Mouse (Mus musculus) midbrain, postnatal 0 days (tissue): Measurements from ENCODE around the gene Cdh23. TPM values are rescaled to one million over a fixed set of nuclear protein-coding genes. Genes with fewer than 3 reads are reported as not detected.

Experiments
- ATAC-seq: fragments of 200-750 bp; cut with Nextera tagmentation; 2 replicates; pipeline ENCODE4 v1.8.0; 2017; ENCODE audit warnings: moderate number of reproducible peaks, mild to moderate bottlenecking, moderate TSS enrichment, moderate library complexity; ENCODE audit not compliant: low FRiP score
- DNase-seq: peaks from one replicate; pipeline ENCODE4 v3.0.0-alpha.2; 2015; ENCODE audit warnings: low spot score
- H3K27ac ChIP-seq: fragments of 300-500 bp; sonication (generic); 2 replicates; pipeline ENCODE4 v1.5.1; 2014; ENCODE audit warnings: low read depth, mild to moderate bottlenecking, low read length, mixed read lengths
- H3K27me3 ChIP-seq: fragments of 300-500 bp; sonication (generic); 2 replicates; pipeline ENCODE4 v1.6.1; 2014; ENCODE audit warnings: low read length, control low read depth, mixed read lengths; ENCODE audit not compliant: insufficient read depth
- H3K36me3 ChIP-seq: fragments of 300-500 bp; sonication (generic); 2 replicates; pipeline ENCODE4 v1.6.1; 2014; ENCODE audit warnings: low read length, control low read depth, mixed read lengths; ENCODE audit not compliant: insufficient read depth
- H3K4me1 ChIP-seq: fragments of 300-500 bp; sonication (generic); 2 replicates; pipeline ENCODE4 v1.6.1; 2014; ENCODE audit warnings: mild to moderate bottlenecking, control low read depth, antibody characterized with exemption, low read length, mixed read lengths; ENCODE audit not compliant: insufficient read depth
- H3K4me2 ChIP-seq: fragments of 300-500 bp; sonication (generic); 2 replicates; pipeline ENCODE4 v1.6.1; 2014; ENCODE audit warnings: low read depth, mild to moderate bottlenecking, low read length, mixed read lengths; ENCODE audit not compliant: poor library complexity, severe bottlenecking
- H3K4me3 ChIP-seq: fragments of 300-500 bp; sonication (generic); 2 replicates; pipeline ENCODE4 v1.5.1; 2014; ENCODE audit warnings: low read depth, mild to moderate bottlenecking, low read length, moderate library complexity
- H3K9ac ChIP-seq: fragments of 300-500 bp; sonication (generic); replicated peaks from 2 replicates; pipeline ENCODE4 v1.6.1; 2014; ENCODE audit warnings: mild to moderate bottlenecking, low read length, moderate library complexity, mixed read lengths; ENCODE audit not compliant: poor library complexity, severe bottlenecking
- H3K9me3 ChIP-seq: fragments of 300-500 bp; sonication (generic); 2 replicates; pipeline ENCODE4 v1.6.1; 2016; ENCODE audit warnings: low read length, control low read depth
- CTCF ChIP-seq: IDR thresholded peaks from 2 replicates; pipeline ENCODE4 v1.5.1; 2016; ENCODE audit warnings: antibody characterized with exemption, mild to moderate bottlenecking
- WGBS: fragments of 180-500 bp; shearing (Covaris S2); extraction: QIAGEN DNeasy Blood & Tissue Kit; methylation state at CpG from one replicate; pipeline ENCODE4 v1.1.7; 2014; 5-methylcytosine and 5-hydroxymethylcytosine counted together
- polyA plus RNA-seq: library from polyadenylated mRNA; unstranded; fragments of >200 nt; fragmentation: Nextera tagmentation; extraction: Ambion mirVana; gene quantifications from 2 replicates; pipeline ENCODE4 v1.2.1, GENCODE M21; 2015
- total RNA-seq: library from RNA; depleted of rRNA; stranded (reverse); fragments of >200 nt; gene quantifications from 2 replicates; pipeline ENCODE4 v1.2.3, GENCODE M21; 2014

The Cdh23 gene
- total and polyA plus RNA-seq, 2 experiments from 2014 or later = 4.8 to 20.8 TPM

DNA sequence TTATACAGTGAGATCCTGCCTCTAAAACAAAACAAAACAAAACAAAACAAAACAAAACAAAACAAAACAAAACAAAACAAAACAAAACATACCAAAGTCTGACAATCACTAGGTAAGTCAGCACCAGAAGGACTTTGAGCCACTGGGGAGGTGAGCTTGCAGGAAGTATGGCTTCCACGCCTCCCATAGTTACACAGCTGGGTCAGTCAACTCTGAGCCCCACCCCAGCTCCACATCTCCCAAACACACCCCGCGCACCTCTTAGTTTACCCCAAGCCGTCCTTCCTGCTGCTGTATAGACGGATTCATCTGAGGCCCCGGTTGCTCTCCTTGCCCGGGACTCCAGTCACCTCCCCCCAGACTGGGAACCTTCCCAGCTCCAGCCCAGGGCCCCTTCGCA lies 241.1 kb downstream of the Cdh23 start:
- H3K9ac ChIP-seq = no peak overlapping the region
- no peak overlapping the region for H3K4me3 ChIP-seq
- ATAC-seq = no peak
- no peak overlapping the region for H3K27ac ChIP-seq
- no peak overlapping the region for H3K4me2 ChIP-seq
- no peak for TF ChIP-seq CTCF
- 85% methylated on average over 8 of the region's 8 CpGs for WGBS
- DNase-seq = no peak
- no peaks in the 10 kb centered on the region for H3K4me1 ChIP-seq
- no peaks in the 10 kb centered on the region for H3K9me3 ChIP-seq
- 0 out of 2 replicates have a peak, but pooled peaks cover 1% of the 10 kb centered on the region for H3K27me3 ChIP-seq
- H3K36me3 ChIP-seq = no peaks in the 10 kb centered on the region

DNA sequence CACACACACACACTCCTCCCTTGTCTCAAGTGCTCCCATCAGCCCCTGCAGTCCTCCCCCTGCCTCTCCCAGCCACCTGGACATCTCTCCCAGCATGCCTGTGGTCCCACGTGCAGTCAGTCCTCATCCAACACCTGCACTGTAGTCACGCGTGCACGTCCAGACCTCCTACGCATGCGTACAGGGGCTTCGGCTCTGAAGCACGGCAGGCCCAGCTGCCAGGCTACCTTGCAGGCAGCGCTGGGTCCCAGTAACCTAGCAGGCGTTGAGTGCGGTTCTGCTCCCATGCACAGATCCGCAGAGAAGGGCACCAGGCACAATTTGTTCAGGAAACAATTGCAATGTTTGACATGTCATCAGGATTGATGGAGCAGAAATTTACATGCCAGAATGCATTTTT lies 249.1 kb downstream of the Cdh23 start:
- H3K4me3 ChIP-seq = no peak overlapping the region
- ATAC-seq (no peak), DNase-seq (peak; percentile 62)
- no peak overlapping the region for H3K9ac ChIP-seq
- H3K4me2 ChIP-seq = no peak overlapping the region
- H3K27ac ChIP-seq = no peak overlapping the region
- WGBS = 85% methylated on average over 12 of the region's 12 CpGs
- H3K36me3 ChIP-seq = no peaks in the 10 kb centered on the region
- H3K4me1 ChIP-seq = no peaks in the 10 kb centered on the region
- H3K27me3 ChIP-seq = no peaks in the 10 kb centered on the region
- no peaks in the 10 kb centered on the region for H3K9me3 ChIP-seq
- no peak for TF ChIP-seq CTCF

DNA sequence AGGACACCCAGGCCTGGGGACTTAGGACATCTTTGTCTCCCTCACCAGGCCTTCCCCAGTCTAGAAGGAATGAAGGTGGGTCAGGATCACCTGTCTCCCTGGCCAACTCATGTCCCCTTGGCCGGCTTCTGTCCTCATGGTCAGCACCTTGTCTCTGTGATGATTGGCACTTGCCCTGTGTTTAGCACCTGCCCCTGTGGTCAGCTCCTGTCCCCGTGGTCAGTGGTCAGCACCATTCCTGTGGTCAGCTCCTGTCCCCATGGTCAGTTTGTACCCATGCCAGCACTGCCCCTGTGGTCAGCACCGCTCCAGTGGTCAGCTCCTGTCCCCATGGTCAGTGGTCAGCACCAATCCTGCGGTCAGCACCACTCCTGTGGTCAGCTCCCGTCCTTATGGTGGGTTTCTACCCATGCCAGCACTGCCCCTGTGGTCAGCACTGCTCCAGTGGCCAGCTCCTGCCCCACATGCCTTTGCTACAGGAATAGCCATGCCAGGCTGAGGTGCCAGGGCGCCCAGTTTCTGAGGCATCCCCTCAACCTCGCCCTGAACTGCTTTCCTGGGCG lies 251.2 kb downstream of the Cdh23 start:
- no peak for TF ChIP-seq CTCF
- H3K27ac ChIP-seq = no peak overlapping the region
- no peak overlapping the region for H3K4me3 ChIP-seq
- H3K4me1 ChIP-seq = no peaks in the 10 kb centered on the region
- no peaks in the 10 kb centered on the region for H3K36me3 ChIP-seq
- H3K9ac ChIP-seq = no peak overlapping the region
- ATAC-seq (no peak), DNase-seq (peak; percentile 45)
- no peaks in the 10 kb centered on the region for H3K27me3 ChIP-seq
- 68% methylated on average over 8 of the region's 8 CpGs for WGBS
- no peaks in the 10 kb centered on the region for H3K9me3 ChIP-seq
- no peak overlapping the region for H3K4me2 ChIP-seq

DNA sequence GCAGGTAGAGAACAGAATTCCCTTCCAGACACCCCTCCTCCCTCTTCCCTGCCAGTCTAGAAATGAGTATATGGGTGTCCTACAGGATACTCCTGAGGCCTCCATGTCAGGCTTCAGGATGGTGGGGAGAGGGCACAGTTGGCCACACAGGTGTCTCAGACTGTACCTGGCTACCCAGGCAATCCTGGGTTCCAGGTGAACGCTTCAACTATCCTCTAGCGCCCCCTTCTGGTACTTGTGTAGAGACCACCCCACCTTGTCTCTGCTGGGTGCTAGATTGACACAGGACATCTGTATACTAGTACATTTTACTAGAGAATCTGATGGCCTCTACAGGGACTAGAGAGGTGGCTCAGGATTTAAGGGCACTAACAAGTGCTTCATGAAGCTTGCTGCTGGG lies 253.2 kb downstream of the Cdh23 start:
- no peak overlapping the region for H3K4me2 ChIP-seq
- no peaks in the 10 kb centered on the region for H3K36me3 ChIP-seq
- peak; percentile 7 for DNase-seq
- ATAC-seq = no peak
- H3K4me3 ChIP-seq = no peak overlapping the region
- no peaks in the 10 kb centered on the region for H3K27me3 ChIP-seq
- no peaks in the 10 kb centered on the region for H3K4me1 ChIP-seq
- H3K9me3 ChIP-seq = no peaks in the 10 kb centered on the region
- H3K9ac ChIP-seq = no peak overlapping the region
- 0 out of 2 replicates have a peak, but pooled peaks have one; percentile 11 for TF ChIP-seq CTCF
- H3K27ac ChIP-seq = no peak overlapping the region
- WGBS = 3% methylated on average over 2 of the region's 2 CpGs

DNA sequence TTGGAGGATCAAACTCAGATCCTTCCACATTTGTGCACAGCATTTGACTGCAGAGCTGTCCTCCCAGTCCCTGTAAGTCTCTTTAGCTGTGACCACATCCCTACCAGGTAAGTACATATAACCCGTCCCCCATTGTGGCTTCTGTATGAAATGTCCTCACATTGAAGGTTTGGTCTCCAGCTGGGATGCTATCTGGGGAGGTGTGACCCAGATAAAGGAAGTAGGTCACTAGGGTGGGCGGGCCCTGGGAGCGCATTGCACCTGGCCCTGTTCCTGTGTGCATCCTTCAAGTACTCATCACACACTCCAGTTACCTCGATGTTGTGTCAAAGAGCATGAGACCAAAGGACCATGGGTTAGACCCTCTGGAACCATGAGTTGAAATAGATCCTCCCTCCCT lies 254.0 kb downstream of the Cdh23 start:
- Histone ChIP-seq H3K4me3 (no peak overlapping the region), H3K4me1 (no peaks in the 10 kb centered on the region), H3K27me3 (no peaks in the 10 kb centered on the region), H3K27ac (no peak overlapping the region), H3K9me3 (no peaks in the 10 kb centered on the region), H3K36me3 (no peaks in the 10 kb centered on the region), H3K9ac (no peak overlapping the region), H3K4me2 (no peak overlapping the region)
- ATAC-seq (no peak), DNase-seq (no peak)
- no peak for TF ChIP-seq CTCF
- 85% methylated on average over 4 of the region's 4 CpGs for WGBS

DNA sequence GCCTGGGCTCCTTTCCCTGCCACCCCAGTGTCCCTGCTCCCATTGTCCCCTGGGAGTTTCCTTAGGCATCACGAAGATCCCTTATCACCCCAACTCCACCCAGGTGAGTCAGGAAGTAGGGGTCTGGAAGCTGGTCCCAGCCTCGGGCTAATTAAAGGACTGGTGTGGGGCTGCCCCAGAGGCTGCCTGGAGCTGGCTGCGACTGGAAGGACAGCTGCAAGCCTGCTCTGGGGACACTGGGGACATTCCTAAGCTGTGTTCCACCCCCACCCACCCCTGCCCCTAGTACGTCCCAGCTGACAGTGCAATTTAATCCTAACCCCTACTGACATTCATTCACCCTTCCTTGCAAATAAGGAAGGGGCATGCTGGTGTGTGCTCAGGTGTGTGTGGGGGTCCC lies 263.6 kb downstream of the Cdh23 start:
- Histone ChIP-seq H3K9ac (no peak overlapping the region), H3K4me1 (no peaks in the 10 kb centered on the region), H3K9me3 (no peaks in the 10 kb centered on the region), H3K27me3 (0 out of 2 replicates have a peak, but pooled peaks cover 2% of the 10 kb centered on the region), H3K4me2 (no peak overlapping the region), H3K27ac (no peak overlapping the region), H3K4me3 (no peak overlapping the region), H3K36me3 (no peaks in the 10 kb centered on the region)
- ATAC-seq = no peak
- DNase-seq = no peak
- 30% methylated on average over 4 of the region's 4 CpGs for whole genome bisulfite sequencing
- TF ChIP-seq CTCF = no peak
